11 mouse cellular contexts compared by ENCODE assay signal in the genomic region with DNA sequence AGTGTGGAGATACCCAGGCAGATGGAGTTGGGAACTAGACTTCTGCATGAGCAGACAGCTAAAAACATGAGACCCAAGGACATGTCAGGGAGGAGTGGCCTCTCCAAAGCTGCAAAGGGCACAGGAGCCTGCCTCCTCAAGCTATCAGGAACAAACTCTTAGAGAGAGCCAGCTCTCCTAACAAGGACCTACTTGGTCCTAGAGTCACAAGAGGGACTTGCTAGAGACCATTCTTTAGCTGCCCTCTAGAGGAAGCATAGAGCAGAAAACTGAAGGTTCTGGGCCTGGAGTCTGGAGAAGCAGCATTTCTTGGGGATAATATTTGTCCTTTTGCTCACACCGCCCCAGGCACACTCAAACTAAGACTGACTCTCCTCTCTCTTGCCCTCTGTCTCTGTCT.
A peak's percentile ranks its signal among the peaks of the same experiment; 100 is the strongest.
DNase-seq lines count a peak whose midpoint lies in the region; ATAC-seq and TF ChIP-seq lines count a peak whose summit lies in the region.
"Had no signal": no experiment of that assay in that cellular context is flagged by ENCODE, and none has a peak within 500 bp of the region (broad histone marks: within the 10 kb centered on the region; RNA-seq: fewer than 3 reads in every experiment).

No protein-coding gene starts in this region.

- no peak for ATAC-seq in erythroid progenitor cell, adult 5-6 weeks (replicated peaks; ENCODE audit: low FRiP score, poor library complexity, severe bottlenecking)
- no peak for ATAC-seq in hindbrain, embryonic 11.5 days (ENCODE audit: low FRiP score)

- no peak overlapping the region for H3K9ac ChIP-seq in hindbrain, embryonic 11.5 days (ENCODE audit: low read depth, low read length)

- H3K4me1 ChIP-seq in hindbrain, embryonic 11.5 days (replicated peaks; ENCODE audit: control insufficient read depth, insufficient read depth, low read length) = no peaks in the 10 kb centered on the region

- peak; percentile 38; the same call in 1 of the 2 replicates for TF ChIP-seq CTCF in gastrocnemius, adult 2 months (IDR thresholded peaks at IDR 0.05)
- TF ChIP-seq CTCF in left cerebral cortex, adult 2 months (IDR thresholded peaks at IDR 0.05) = peak; percentile 46

- no peaks in the 10 kb centered on the region for H3K27me3 ChIP-seq in hindbrain, embryonic 11.5 days (ENCODE audit: control insufficient read depth, insufficient read depth, low read length)

- no peak for DNase-seq in gastrocnemius, adult 2 months
- no peak for DNase-seq in gastrocnemius, postnatal 10 days
- no peak for DNase-seq in left cerebral cortex, adult 2 months (ENCODE audit: extremely low spot score in 1 of 2, low spot score in 2 of 2)
- DNase-seq in left cerebral cortex, postnatal 25 days (ENCODE audit: low spot score in 2 of 2) = no peak
- DNase-seq in R1 (ENCODE audit: low read depth, low spot score) = peak; percentile 12
- DNase-seq in lung, postnatal 36 days = peak; percentile 66
- no peak for DNase-seq in hindbrain, embryonic 11.5 days (ENCODE audit: low spot score)
- DNase-seq: thymus, postnatal 36 days had no signal

- no peaks in the 10 kb centered on the region for H3K36me3 ChIP-seq in hindbrain, embryonic 11.5 days (ENCODE audit: control insufficient read depth, insufficient read depth, low read length)

- no peaks in the 10 kb centered on the region for H3K9me3 ChIP-seq in hindbrain, embryonic 11.5 days (ENCODE audit: control insufficient read depth, low read length)

- no peak overlapping the region for H3K4me2 ChIP-seq in hindbrain, embryonic 11.5 days (replicated peaks; ENCODE audit: low read depth, low read length)

- no peak overlapping the region for H3K27ac ChIP-seq in gastrocnemius, adult 2 months
- no peak overlapping the region for H3K27ac ChIP-seq in left cerebral cortex, adult 2 months
- H3K27ac ChIP-seq in hindbrain, embryonic 11.5 days (ENCODE audit: low read depth, low read length) = no peak overlapping the region

- intact Hi-C loops in gastrocnemius, adult 2 months (cut with DNase I) = no loop called here
- intact Hi-C loops in left cerebral cortex, adult 2 months (cut with DNase I) = no loop called here
- intact Hi-C loops in left cerebral cortex, postnatal 25 days (cut with DNase I) = no loop called here

- WGBS in hindbrain, embryonic 11.5 days = 81% methylated on average over 1 of the region's 1 CpGs

- H3K4me3 ChIP-seq in gastrocnemius, adult 2 months = no peak overlapping the region
- H3K4me3 ChIP-seq in left cerebral cortex, adult 2 months = no peak overlapping the region
- H3K4me3 ChIP-seq in hindbrain, embryonic 11.5 days (ENCODE audit: low read depth, low read length) = no peak overlapping the region
- H3K4me3 ChIP-seq: erythroblast, embryonic 14.5 days; myocyte had no signal

Comparison
In these comparisons a context has a peak if more than half of its experiments do, and no peak if none do; other contexts are left out.
1. DNase-seq: peak in R1 (single experiment) and lung, postnatal 36 days (single experiment); none in gastrocnemius, adult 2 months (single experiment), gastrocnemius, postnatal 10 days (single experiment), left cerebral cortex, adult 2 months (0 of 2), left cerebral cortex, postnatal 25 days (0 of 2) and hindbrain, embryonic 11.5 days (single experiment).